Mouse (Mus musculus) urinary bladder, postnatal 36 days (tissue): ENCODE results near the gene Klk4.

Experiments used
- DNase-seq, 2 experiments: peaks; one replicate each; pipeline ENCODE4 v3.0.0; 2022; ENCODE audit warnings: low spot score in 2 of 2, mixed read lengths in 1 of 2

The Klk4 gene

GRCm38 (mm10) chr7:43880912-43881311, at the start of gene Klk4:
Gene Klk4 (plus strand): TSS chr7:43881160.
- no peak for DNase-seq

GRCm38 (mm10) chr7:43841701-43842100, 39.3 kb upstream of the Klk4 start, which contains the start of gene Klk5:
Gene Klk5 (plus strand): TSS chr7:43841971.
- no peak for DNase-seq

- DNase-seq = no peak
These were observed 37.2 kb upstream of the Klk4 start for GRCm38 (mm10) chr7:43843801-43844200.

- no peak for DNase-seq
These were observed 29.3 kb upstream of the Klk4 start for GRCm38 (mm10) chr7:43851616-43852015.

- no peak for DNase-seq
These were observed 26.1 kb upstream of the Klk4 start for GRCm38 (mm10) chr7:43854642-43855380.

GRCm38 (mm10) chr7:43855709-43856108, 25.3 kb upstream of the Klk4 start:
- no peak for DNase-seq

- no peak for DNase-seq
These were observed 24.7 kb upstream of the Klk4 start for GRCm38 (mm10) chr7:43856307-43856706.

GRCm38 (mm10) chr7:43857501-43857900, 23.5 kb upstream of the Klk4 start:
- no peak for DNase-seq

GRCm38 (mm10) chr7:43860411-43860810, 20.5 kb upstream of the Klk4 start:
- DNase-seq = no peak

- DNase-seq = peak; percentile 57 to 71
These were observed 7.7 kb upstream of the Klk4 start for GRCm38 (mm10) chr7:43873237-43873636.

- no peak for DNase-seq
These were observed 7.3 kb upstream of the Klk4 start for GRCm38 (mm10) chr7:43873674-43874073.

- DNase-seq = no peak
These were observed 6.0 kb upstream of the Klk4 start for GRCm38 (mm10) chr7:43874868-43875375.

- DNase-seq = peak; percentile 48 to 64
These were observed 4.5 kb upstream of the Klk4 start for GRCm38 (mm10) chr7:43876444-43876843.

- DNase-seq = no peak
These were observed 2.7 kb upstream of the Klk4 start for GRCm38 (mm10) chr7:43878281-43878680.

- no peak for DNase-seq
These were observed 1.4 kb downstream of the Klk4 start for GRCm38 (mm10) chr7:43882346-43882745.

- no peak for DNase-seq
These were observed 1.9 kb downstream of the Klk4 start for GRCm38 (mm10) chr7:43882811-43883210.

GRCm38 (mm10) chr7:43883547-43883946, 2.6 kb downstream of the Klk4 start:
- DNase-seq = peak in 1 of 2 experiments; percentile 27

GRCm38 (mm10) chr7:43891365-43891764, 10.4 kb downstream of the Klk4 start:
- no peak for DNase-seq

GRCm38 (mm10) chr7:43891788-43892187, 10.8 kb downstream of the Klk4 start:
- DNase-seq = peak; percentile 32 to 33

GRCm38 (mm10) chr7:43894836-43895235, 13.9 kb downstream of the Klk4 start:
- peak; percentile 83 to 85 for DNase-seq

GRCm38 (mm10) chr7:43914821-43915220, 33.9 kb downstream of the Klk4 start:
- DNase-seq = no peak

GRCm38 (mm10) chr7:43918426-43918825, 37.5 kb downstream of the Klk4 start:
- DNase-seq = no peak

- no peak for DNase-seq
These were observed 37.9 kb downstream of the Klk4 start for GRCm38 (mm10) chr7:43918871-43919270.
